Mouse (Mus musculus): ENCODE data around the gene Cldn11.

Cldn11 gene

DNA sequence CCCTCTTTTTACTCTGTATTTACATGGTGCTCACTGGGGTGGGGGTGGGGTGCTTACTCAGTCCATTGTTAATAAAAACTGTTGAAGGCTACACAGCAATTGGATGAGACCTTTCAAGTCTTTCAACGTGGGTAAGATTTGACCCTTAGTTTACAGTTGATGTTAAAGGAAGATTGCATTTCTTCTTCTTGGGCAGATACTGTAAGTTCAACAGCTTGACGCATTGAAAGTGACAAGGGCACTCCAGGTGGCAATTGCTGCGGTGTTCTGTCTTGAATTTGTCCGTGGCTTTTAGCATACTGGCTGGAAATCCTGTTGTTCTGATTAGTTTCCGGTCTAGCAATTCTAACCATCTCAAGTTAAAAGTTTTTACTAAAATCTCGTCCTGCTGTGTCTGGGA, 11.6 kb downstream of the Cldn11 start:
- DNase-seq, result no peak

DNA sequence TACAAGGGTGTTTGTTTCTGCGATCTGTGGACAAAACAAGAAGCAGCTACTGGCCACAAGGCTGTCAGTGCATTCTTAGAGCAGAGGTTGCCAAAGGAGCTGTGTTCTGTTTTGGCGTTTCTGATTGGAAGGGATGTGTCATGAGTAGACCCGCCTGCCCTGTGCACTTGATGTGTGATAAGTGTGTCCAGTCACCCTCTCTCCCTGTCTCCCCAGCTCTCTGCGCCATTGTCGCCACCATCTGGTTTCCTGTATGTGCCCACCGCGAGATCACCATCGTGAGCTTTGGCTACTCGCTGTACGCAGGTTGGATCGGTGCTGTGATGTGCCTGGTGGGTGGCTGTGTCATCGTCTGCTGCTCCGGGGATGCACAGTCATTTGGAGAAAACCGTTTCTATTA, 13.1 kb downstream of the Cldn11 start:
- no peak for DNase-seq

DNA sequence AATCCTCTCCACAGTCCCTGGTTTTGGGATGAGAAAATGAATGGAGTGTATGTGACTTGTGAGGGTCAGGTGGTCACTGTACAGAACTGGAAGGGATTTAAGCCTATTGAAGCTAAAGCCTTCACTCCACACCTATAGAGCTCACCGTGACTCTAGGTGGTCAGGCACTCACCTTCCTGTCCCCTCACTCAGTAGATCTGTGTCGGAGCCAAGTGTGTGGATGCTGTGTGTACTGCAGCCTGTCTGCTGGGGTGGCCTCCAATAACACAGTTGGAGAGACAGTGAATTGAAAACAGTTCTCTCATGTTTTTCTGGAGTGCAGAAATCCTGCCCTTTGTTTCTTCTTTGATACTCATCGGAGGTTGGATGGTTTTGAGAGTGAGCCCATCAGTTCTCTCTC, 16.1 kb downstream of the Cldn11 start:
- no peak for DNase-seq

DNA sequence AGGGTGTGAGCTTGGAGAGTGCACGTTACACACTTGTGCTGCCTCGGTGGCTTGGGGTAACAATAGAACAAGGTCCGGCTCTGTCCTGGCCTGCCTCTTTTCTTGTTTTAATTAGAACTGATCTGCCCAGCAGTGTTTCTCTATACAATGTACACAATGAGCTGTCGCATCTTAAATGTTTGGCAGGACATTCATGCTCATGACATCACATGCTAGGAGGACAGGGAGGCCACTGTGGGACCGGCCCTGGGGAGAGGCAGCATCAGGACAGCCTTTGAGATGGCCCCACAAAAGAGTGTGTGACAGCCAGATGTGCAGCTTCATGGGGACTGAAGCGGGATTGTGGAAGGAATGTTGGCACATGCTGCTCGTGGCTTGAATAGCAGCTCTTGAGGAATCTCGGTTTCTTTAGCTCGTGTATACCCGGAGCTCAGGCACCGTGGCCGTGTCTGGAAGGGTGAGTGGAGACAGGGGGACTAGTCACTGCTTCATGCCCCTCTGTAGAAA, 16.7 kb downstream of the Cldn11 start:
- no peak for DNase-seq

DNA sequence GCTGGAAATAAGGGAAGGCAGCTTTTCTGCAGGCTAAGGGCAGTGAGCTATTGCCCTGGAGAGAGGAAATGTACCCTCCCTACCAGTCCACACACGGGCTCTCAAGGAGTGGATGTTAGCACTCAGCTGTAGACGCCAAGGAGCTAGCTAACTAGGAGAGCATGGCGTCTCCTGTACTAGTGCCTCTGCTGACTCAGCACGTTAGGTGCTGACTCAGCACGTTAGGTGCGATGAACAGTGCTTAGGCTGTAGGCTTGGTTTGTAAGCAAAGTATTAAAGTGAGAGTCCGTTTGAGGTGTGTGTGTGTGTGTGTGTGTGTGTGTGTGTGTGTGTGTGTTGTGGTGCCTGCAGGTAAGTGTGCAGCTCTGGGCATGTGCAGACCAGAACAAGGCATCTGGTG, 40.6 kb downstream of the Cldn11 start:
- no peak for DNase-seq

DNA sequence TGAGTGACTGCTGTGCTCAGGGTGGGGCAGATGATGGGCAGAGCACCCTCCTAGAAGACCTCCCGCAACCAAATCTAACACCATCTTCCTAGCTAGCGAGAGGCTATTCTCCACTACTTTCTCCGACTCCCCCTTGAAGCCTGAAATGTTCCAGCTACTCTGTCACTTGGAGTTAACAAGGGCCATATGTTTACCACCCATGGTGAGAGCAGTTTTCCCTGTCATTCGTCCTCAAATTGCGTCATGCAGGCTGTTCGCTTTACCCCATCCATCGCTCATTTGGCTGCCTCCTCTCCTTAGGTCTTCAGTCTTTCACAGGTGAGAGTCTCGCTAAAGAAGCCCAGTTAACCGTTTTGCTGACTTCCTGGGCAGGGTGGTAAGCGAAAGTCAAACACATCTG, 41.7 kb downstream of the Cldn11 start:
- DNase-seq, result no peak

DNA sequence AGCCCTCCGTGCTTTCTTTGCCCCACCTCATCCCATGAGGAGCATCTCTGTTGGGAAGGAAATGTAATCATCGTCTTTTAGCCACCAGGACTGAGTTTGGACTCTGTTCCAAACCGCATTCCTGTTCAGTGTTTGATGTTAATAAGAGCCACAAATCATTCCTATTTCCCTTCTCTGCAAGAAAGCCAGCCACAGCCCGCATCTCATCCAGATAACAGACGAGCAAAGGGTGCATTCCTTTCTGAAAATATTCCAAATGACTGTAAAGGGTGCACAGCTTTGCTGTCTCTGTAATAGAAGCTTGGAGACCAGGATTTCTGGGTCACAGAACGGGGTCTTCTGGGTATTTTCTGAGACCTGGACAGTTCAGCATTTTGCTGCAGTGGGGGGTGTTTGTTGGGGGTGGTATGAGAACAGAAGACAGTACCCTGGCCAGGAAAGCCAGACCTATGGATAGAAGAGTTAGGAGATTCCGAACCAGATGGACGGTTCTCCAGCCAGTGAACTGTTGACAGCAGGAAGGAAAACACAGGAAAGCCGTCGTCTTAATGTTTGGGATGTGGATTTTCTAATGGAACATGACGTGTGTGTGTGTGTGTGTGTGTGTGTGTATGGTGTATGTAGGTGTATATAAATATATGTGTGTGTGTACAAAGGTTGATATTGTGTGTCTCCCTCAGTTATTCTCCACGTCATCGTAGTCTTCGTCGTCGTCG, 49.6 kb downstream of the Cldn11 start:
- DNase-seq, result no peak

DNA sequence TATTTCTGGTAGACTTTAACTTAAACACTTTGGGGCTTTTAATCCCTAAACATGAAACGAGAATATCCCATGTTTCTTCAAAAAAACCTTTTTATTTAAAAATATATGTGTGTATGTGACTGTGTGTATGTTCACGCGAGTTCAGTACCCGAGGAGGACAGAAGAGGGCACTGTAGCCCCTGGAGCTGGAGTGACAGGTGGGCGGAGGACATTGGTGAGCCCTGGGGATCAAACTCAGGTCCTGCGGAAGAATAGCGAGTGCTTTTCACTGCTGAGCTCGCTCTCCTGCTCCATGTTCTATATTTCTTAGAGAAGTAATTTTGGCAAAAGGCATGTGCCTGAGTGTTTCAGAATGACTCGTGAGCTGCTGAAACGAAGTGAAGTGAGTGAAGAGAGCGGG, 54.2 kb downstream of the Cldn11 start:
- no peak for DNase-seq

DNA sequence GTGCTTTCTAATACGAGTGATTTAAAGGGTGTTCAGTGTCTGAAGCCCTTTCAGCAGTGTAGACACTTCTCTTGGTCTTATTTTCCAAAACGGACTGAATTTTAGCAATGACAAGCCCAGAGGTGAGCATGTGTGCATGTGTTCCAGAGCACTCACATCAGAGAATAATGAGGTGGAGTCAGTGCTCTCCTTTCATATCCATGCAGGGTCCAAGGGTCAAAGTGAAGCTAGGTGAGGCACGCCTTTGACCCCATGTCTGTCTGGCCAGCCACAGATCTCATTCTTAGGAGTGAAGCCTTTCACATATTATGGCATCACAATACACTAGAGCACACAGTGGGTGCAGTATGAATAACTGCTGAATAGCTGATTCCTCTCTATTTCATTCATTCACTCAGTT, 55.4 kb downstream of the Cldn11 start:
- no peak for DNase-seq

DNA sequence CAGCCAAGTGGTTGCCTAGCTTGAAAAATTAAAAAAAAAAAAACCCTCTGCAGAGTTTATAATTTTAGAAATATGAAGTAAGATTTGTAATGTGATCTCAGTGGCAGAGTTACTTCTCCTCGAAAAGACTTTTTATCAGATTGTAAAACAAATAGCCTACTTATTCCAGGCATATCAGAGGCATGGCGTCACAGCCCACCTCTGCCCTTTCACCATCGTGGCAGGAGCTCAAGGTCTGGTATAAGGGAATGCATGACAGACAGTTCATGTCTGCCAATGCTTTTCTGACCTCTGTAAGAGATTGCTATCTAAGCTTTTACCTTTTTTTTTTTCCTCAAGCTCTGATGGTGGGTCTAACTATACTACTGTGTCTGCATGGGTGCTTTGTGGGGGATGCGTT, 58.3 kb downstream of the Cldn11 start:
- DNase-seq, result no peak

DNA sequence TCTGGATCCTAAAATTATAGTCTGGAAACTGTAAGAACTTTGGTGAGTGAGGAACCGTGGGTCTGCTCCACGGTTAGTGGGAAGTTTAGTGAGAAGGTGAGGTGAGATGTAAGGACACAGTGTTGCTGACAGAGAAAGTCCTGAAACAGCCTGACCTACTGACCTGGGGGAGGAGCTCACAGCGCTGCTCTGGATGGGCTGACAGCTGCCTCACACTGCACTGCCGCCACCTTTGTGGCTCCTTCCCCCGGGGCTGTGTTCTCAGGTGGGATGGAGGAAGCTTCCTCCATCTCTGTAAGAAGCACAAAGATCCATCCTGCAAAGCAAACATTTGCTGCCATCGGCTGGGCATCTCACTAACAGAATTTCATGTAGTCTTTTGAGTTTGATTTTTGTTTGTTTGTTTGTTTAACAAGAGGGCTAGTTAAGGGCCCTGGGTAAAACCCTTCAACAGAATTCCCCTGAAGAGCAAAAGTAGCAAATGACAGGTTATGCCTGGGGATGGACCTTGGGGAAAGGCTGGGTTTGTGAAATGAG, 58.8 kb downstream of the Cldn11 start:
- no peak for DNase-seq

DNA sequence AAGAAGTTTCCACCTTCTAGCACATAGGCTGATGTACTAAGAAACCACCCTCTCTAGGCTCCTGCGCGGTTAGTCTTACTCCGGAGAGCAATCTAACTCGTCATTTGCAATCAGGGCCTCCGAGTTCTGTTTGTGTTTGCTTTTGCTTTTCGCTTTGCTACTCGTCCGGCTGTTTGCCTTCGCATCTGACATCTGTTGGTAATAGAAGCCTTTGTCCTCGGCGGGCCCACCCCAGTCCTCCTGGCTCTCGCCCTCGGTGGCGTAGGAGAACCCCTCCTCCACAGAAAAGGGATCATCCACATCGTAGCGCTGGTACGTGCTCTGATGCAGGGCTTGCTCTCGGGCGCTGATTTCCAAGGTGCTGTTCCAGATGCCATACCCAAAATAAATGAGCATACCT, 59.3 kb downstream of the Cldn11 start:
- DNase-seq, result no peak

DNA sequence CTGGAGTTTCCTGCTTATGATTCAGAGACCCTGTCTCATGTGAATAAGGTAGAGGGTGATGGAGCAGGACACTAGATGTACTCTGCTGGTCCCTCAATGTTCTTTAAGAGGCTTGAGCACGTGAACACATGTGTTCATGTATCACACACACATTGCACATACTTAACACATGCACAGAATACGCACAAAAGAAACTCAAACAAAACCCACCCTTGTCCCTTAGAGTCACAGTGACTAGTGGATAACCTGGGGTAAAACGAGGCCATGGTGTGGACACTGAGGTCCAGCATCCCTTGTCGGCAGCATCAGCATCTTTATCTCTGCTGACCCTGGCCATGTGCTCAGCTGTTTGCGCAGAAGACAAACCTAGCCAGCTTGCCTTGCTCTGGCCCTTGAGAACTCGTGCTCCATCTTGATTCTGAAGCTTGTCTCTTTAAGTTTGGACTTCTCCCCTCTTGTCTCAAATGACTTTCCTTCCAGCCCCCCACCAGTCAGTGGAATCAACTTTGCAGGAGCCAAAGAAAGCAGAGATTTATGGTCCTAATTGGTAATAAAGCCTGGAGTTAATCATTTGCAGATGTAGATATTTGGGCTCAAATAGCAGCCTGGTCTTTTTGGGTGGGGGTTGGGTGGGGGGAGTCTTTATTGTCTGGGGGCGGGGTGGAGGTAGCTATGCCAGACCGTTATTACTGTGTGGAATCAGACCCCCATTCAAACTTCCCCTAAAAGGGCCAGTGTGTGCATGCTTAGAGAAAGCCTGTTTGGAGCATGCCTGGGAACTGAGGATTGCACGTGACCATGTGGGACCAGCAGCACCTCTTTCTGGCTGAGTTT, 62.7 kb downstream of the Cldn11 start:
- DNase-seq, result no peak

DNA sequence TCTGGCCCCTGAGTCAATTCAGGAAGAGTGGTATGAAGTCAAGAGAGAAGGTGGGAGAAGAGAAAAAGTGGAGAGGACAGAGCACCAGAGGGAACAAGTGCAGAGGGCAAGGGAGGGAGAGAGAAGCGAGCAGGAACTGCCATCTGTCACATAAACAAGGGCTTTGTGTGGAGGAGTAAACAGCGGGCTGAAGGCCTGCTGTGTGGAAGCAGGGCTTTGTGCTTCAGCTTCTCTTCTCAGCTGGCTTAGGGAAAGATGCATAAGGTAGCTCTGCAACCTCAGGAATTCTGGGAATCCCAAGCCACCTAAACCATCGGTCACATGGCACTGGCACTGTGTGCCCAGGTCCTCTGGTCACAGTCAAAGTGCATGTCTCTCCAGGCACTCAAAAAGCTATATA, 64.1 kb downstream of the Cldn11 start:
- DNase-seq, result no peak

Data from lung, postnatal 36 days (tissue).